Mouse (Mus musculus) hindbrain, embryonic 11.5 days (tissue): Measurements from ENCODE around the gene C5ar1. TPM values are rescaled to one million over a fixed set of nuclear protein-coding genes. Genes with fewer than 3 reads are reported as not detected.

ENCODE experiments used
- ATAC-seq: fragments of 200-750 bp; cut with Nextera tagmentation; 2 replicates; pipeline ENCODE4 v1.8.0; 2017; ENCODE audit warnings: mild to moderate bottlenecking, moderate TSS enrichment, moderate library complexity; ENCODE audit not compliant: low FRiP score
- DNase-seq: peaks from one replicate; pipeline ENCODE4 v3.0.0-alpha.2; 2015; ENCODE audit warnings: low spot score
- H3K27ac ChIP-seq: fragments of 300-500 bp; sonication (generic); 2 replicates; pipeline ENCODE4 v1.5.1; 2014; ENCODE audit warnings: mild to moderate bottlenecking, low read depth, low read length
- H3K27me3 ChIP-seq: fragments of 300-500 bp; sonication (generic); 2 replicates; pipeline ENCODE4 v1.6.1; 2014; ENCODE audit warnings: mild to moderate bottlenecking, low read length, moderate library complexity, mixed read lengths; ENCODE audit not compliant: control insufficient read depth, insufficient read depth
- H3K36me3 ChIP-seq: fragments of 300-500 bp; sonication (generic); 2 replicates; pipeline ENCODE4 v1.6.1; 2014; ENCODE audit warnings: mild to moderate bottlenecking, low read length, moderate library complexity, mixed read lengths; ENCODE audit not compliant: control insufficient read depth, insufficient read depth
- H3K4me1 ChIP-seq: fragments of 300-500 bp; sonication (generic); replicated peaks from 2 replicates; pipeline ENCODE4 v1.6.1; 2014; ENCODE audit warnings: low read length, mixed read lengths; ENCODE audit not compliant: control insufficient read depth, insufficient read depth
- H3K4me2 ChIP-seq: fragments of 300-500 bp; sonication (generic); replicated peaks from 2 replicates; pipeline ENCODE4 v1.6.1; 2014; ENCODE audit warnings: mild to moderate bottlenecking, low read depth, low read length
- H3K4me3 ChIP-seq: fragments of 300-500 bp; sonication (generic); 2 replicates; pipeline ENCODE4 v1.5.1; 2014; ENCODE audit warnings: low read depth, low read length
- H3K9ac ChIP-seq: fragments of 300-500 bp; sonication (generic); 2 replicates; pipeline ENCODE4 v1.6.1; 2014; ENCODE audit warnings: low read depth, low read length
- H3K9me3 ChIP-seq: fragments of 300-500 bp; sonication (generic); 2 replicates; pipeline ENCODE4 v1.6.1; 2016; ENCODE audit warnings: low read length; ENCODE audit not compliant: control insufficient read depth
- WGBS: fragments of 180-500 bp; shearing (Covaris S2); extraction: QIAGEN DNeasy Blood & Tissue Kit; methylation state at CpG from one replicate; pipeline ENCODE4 v1.1.7; 2014; 5-methylcytosine and 5-hydroxymethylcytosine counted together
- polyA plus RNA-seq: library from polyadenylated mRNA; unstranded; fragments of >200 nt; fragmentation: Nextera tagmentation; extraction: Ambion mirVana; gene quantifications from 2 replicates; pipeline ENCODE4 v1.2.1, GENCODE M21; 2014

The C5ar1 gene
- polyA plus RNA-seq, 1 experiment from 2014 or later: 1.3 TPM

- ATAC-seq: no peak
- DNase-seq: no peak
- 34% methylated on average over 2 of the region's 2 CpGs for WGBS
- H3K4me1 ChIP-seq: peaks cover 6% of the 10 kb centered on the region
- H3K27ac ChIP-seq: no peak overlapping the region
- no peaks in the 10 kb centered on the region for H3K36me3 ChIP-seq
- H3K4me3 ChIP-seq: no peak overlapping the region
- H3K27me3 ChIP-seq: no peaks in the 10 kb centered on the region
- no peaks in the 10 kb centered on the region for H3K9me3 ChIP-seq
- H3K9ac ChIP-seq: no peak overlapping the region
- H3K4me2 ChIP-seq: no peak overlapping the region
Measured at GRCm38 (mm10) chr7:16296146-16296545, 36.8 kb upstream of the C5ar1 start.

- peak overlapping the region; percentile 29 for H3K4me3 ChIP-seq
- H3K4me2 ChIP-seq: peak overlapping the region; percentile 47
- ATAC-seq: peak; percentile 50
- H3K9me3 ChIP-seq: no peaks in the 10 kb centered on the region
- no peaks in the 10 kb centered on the region for H3K27me3 ChIP-seq
- DNase-seq: peak; percentile 76
- peak overlapping the region; percentile 25; the same call in 1 of the 2 replicates for H3K9ac ChIP-seq
- peaks cover 6% of the 10 kb centered on the region for H3K4me1 ChIP-seq
- H3K36me3 ChIP-seq: no peaks in the 10 kb centered on the region
- H3K27ac ChIP-seq: peak overlapping the region; percentile 68
- WGBS: 2% methylated on average over 41 of the region's 41 CpGs
Measured at GRCm38 (mm10) chr7:16295321-16295900, 36.1 kb upstream of the C5ar1 start.

- Histone ChIP-seq H3K27ac (peak overlapping the region; percentile 68), H3K36me3 (no peaks in the 10 kb centered on the region), H3K4me2 (peak overlapping the region; percentile 47), H3K9me3 (no peaks in the 10 kb centered on the region), H3K9ac (peak overlapping the region; percentile 25; the same call in 1 of the 2 replicates), H3K27me3 (no peaks in the 10 kb centered on the region), H3K4me3 (peak overlapping the region; percentile 29), H3K4me1 (peaks cover 6% of the 10 kb centered on the region)
- DNase-seq (peak; percentile 98), ATAC-seq (peak; percentile 76)
- under 1% methylated on average over 23 of the region's 23 CpGs for WGBS
Measured at GRCm38 (mm10) chr7:16294837-16295236, 35.5 kb upstream of the C5ar1 start.

- DNase-seq (peak; percentile 47), ATAC-seq (no peak)
- 33% methylated on average over 4 of the region's 4 CpGs for WGBS
- H3K4me1 ChIP-seq: peaks cover 6% of the 10 kb centered on the region
- no peaks in the 10 kb centered on the region for H3K36me3 ChIP-seq
- H3K9ac ChIP-seq: no peak overlapping the region
- H3K4me3 ChIP-seq: no peak overlapping the region
- H3K9me3 ChIP-seq: no peaks in the 10 kb centered on the region
- no peak overlapping the region for H3K27ac ChIP-seq
- no peak overlapping the region; the same call in 1 of the 2 replicates for H3K4me2 ChIP-seq
- no peaks in the 10 kb centered on the region for H3K27me3 ChIP-seq
Measured at GRCm38 (mm10) chr7:16294346-16294745, 35.0 kb upstream of the C5ar1 start.

- H3K4me3 ChIP-seq: no peak overlapping the region
- DNase-seq (no peak), ATAC-seq (no peak)
- 0 out of 2 replicates have a peak, but pooled peaks cover 4% of the 10 kb centered on the region for H3K36me3 ChIP-seq
- H3K27me3 ChIP-seq: no peaks in the 10 kb centered on the region
- no peaks in the 10 kb centered on the region for H3K9me3 ChIP-seq
- no peak overlapping the region for H3K4me2 ChIP-seq
- no peak overlapping the region for H3K9ac ChIP-seq
- 65% methylated on average over 1 of the region's 1 CpGs for WGBS
- H3K4me1 ChIP-seq: no peaks in the 10 kb centered on the region; the same call in 1 of the 2 replicates
- no peak overlapping the region for H3K27ac ChIP-seq
Measured at GRCm38 (mm10) chr7:16287791-16288190, 28.5 kb upstream of the C5ar1 start.

DNA sequence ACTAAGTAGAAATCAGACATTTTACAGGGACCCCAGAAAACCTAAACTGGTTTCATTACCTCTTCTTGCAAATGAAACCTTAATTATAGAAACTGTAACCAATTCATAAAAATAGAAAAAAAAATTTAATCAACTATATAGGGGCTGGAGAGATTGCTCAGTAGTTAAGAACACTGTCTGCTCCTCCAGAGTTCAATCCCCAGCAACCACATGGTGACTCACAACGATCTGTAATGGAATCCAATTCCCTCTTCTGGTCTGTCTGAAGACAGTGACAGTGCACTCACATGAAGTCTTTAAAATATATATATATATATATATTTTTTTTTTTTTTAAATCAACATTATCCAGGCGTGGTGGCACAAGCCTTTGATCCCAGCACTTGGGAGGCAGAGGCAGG lies 27.7 kb upstream of the C5ar1 start:
- peak overlapping the region; percentile 51 for H3K4me2 ChIP-seq
- no peak overlapping the region for H3K27ac ChIP-seq
- 0 out of 2 replicates have a peak overlapping the region, but pooled peaks have one; percentile 73 for H3K9ac ChIP-seq
- ATAC-seq (no peak), DNase-seq (no peak)
- WGBS: 85% methylated on average over 2 of the region's 2 CpGs
- H3K9me3 ChIP-seq: no peaks in the 10 kb centered on the region
- H3K4me3 ChIP-seq: peak overlapping the region; percentile 72
- H3K36me3 ChIP-seq: 0 out of 2 replicates have a peak, but pooled peaks cover 4% of the 10 kb centered on the region
- H3K4me1 ChIP-seq: no peaks in the 10 kb centered on the region; the same call in 1 of the 2 replicates
- H3K27me3 ChIP-seq: no peaks in the 10 kb centered on the region

GRCm38 (mm10) chr7:16286026-16286961 lies 27.0 kb upstream of the C5ar1 start, which contains the start of gene Ccdc9:
Gene Ccdc9 (minus strand): TSS chr7:16286795.
- peak; percentile 93 for ATAC-seq
- under 1% methylated on average over 59 of the region's 70 CpGs for WGBS
- peak within 1 kb of the TSS; percentile 91 for H3K27ac ChIP-seq

DNA sequence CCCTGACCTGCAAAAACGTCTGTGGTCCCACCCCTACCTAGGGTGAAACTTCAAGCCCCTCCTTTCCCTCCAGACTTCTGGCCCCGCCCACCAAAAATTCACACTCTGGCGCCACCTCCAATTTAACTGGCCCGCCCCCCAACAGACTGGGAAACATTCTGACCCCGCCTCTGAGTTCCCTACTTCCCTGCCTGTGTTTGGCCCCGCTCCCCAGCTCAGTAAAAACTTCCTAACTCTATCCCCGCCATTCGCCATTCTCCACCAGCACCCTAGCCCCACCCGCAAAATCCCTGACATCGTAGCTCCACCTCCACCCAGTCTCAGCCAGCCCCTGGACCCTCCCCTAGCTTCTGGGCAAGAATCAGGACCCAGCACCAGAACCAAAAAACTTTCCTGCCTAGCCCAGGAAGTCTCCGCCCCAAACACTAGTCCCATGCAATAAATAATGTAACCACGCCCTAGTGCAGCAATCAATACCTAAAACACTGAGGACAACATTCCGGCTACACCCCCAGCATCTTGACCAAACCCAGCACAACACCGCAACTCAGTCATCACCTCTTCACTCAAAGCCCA lies 26.2 kb upstream of the C5ar1 start:
- Histone ChIP-seq H3K9me3 (no peaks in the 10 kb centered on the region), H3K27ac (no peak overlapping the region), H3K4me2 (peak overlapping the region; percentile 51), H3K4me1 (no peaks in the 10 kb centered on the region; the same call in 1 of the 2 replicates), H3K9ac (no peak overlapping the region), H3K27me3 (no peaks in the 10 kb centered on the region), H3K4me3 (peak overlapping the region; percentile 72), H3K36me3 (0 out of 2 replicates have a peak, but pooled peaks cover 4% of the 10 kb centered on the region)
- ATAC-seq (peak; percentile 65), DNase-seq (peak; percentile 39)
- 4% methylated on average over 14 of the region's 14 CpGs for WGBS

More at GRCm38 (mm10) chr7:16286026-16286961, 27.0 kb upstream of the C5ar1 start, which contains the start of gene Ccdc9:
- H3K4me1 ChIP-seq: no peaks in the 10 kb centered on the region; the same call in 1 of the 2 replicates
- no peaks in the 10 kb centered on the region for H3K27me3 ChIP-seq
- H3K4me3 ChIP-seq: peak within 1 kb of the TSS; percentile 72
- peak within 1 kb of the TSS; percentile 51 for H3K4me2 ChIP-seq
- peak within 1 kb of the TSS; percentile 73 for H3K9ac ChIP-seq
- no peaks in the 10 kb centered on the region for H3K9me3 ChIP-seq
- DNase-seq: peak; percentile 99
- H3K36me3 ChIP-seq: 0 out of 2 replicates have a peak, but pooled peaks cover 4% of the 10 kb centered on the region
